Mouse (Mus musculus) cerebellum, postnatal 4 days (tissue): ENCODE measurements around the gene Ccdc69.
"Not testable (repeated sequence)": the region's sequence is repeated elsewhere in the genome, so short reads cannot be mapped to it uniquely, and the experiment has no call there.

ENCODE experiments used
- DNase-seq, 2 experiments: peaks; one replicate each; pipeline ENCODE4 v3.0.0; 2022; ENCODE audit warnings: low spot score in 2 of 2, mixed read lengths in 1 of 2

Ccdc69 gene

GRCm38 (mm10) chr11:55077331-55078231 lies at the start of gene Ccdc69:
Ccdc69 (minus strand) TSS chr11:55078131.
- DNase-seq = peak in 1 of 2 experiments; percentile 22

DNA sequence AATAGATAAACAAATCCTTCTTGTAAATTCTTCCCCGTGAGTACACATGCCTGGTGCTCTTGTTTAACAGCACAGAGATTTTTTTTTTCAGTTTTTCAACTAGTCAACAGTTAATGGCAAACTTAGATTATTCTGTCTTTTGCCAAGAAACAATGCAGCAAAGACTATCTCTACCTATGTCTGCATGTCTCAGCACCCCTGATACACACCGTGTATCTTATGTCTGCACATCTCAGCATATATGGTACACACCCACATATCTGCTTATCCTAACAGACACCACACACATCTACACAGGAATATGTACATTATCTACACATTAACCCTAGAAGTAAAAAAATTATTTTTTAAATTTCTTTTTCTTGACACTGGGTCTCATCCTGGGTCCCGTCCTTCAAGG lies 48.7 kb upstream of the Ccdc69 start:
- DNase-seq = no peak

DNA sequence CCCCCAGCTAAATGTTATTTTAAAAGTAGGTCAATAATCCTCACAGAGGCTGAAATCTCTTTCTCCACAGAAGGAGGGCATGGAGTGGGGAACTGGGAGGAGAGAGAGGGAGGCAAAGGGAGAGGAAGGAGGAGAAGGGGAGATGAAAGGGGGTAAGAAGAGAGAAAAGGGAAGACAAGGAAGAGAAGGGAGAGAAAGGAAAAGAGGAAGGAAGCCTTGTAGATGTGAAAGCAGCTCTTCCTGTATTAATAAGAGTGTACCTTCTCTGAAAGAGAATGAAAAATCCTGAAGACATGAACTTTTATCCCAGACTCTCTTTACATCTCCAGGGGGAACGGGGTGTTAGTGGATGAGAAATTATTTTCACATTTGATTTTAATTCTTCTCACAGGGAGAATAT lies 43.5 kb upstream of the Ccdc69 start:
- no peak for DNase-seq

DNA sequence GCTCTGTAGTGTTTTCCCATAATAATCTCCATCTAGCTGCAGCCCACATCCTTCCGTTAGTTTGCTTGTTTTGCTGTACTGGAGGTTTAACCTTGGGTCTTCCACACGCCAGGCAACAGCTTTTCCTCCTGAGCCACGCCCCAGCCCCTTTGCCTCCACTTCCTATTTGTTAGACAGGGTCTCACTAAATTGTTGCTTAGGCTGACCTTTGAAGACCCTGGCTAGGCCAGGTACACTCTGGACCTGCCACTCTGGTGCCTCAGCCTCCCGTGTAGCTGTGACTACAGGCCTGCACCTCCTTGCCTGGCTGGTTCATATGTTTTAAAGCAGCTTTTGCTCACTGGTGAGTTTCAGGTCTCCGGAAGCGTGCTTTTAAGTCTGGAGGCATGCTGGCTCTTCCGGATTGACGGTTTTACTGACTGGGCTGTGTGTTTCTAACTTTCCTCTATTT lies 42.9 kb upstream of the Ccdc69 start:
- DNase-seq = no peak

- no peak for DNase-seq
These were observed 42.3 kb upstream of the Ccdc69 start for GRCm38 (mm10) chr11:55120279-55120678.

GRCm38 (mm10) chr11:55117031-55117430 lies 39.1 kb upstream of the Ccdc69 start:
- DNase-seq = no peak

DNA sequence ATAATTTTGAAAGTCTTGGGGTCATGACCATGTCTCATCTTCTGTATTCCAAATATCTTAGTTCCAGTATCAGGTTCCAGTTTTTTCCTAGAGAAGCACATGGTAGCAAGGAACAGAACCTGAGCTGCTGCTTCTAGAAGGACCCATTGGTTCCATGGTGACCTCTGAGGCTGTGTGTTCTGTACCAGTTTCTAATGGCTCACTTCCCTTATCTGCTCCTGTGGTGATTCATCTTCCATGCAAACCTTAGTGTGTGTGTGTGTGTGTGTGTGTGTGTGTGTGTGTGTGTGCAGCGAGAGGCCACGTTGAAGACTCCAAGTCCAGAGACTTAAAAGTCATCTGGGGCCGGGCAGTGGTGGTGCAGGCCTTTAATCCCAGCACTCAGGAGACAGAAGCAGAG lies 38.1 kb upstream of the Ccdc69 start:
- no peak for DNase-seq

DNA sequence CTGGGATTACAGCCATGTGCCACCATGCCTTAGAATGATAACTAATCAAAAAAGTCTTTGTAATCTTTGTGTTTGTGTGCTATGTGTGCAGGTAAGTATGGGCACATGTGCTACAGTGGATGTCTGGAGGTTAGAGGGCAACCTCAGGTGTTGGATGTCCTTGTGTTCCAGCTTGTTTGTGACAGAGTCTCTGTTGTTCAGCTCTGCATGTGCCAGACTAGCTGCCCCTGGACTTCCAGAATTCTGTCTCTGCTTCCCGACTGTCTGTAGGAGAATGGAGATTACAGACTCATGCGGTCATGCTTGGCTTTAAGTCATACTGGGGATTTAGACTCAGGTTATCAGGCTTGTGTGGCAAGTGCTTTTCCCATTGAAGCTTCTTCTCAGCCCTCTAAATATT lies 36.4 kb upstream of the Ccdc69 start:
- no peak for DNase-seq

- not testable (repeated sequence) for DNase-seq
These were observed 35.9 kb upstream of the Ccdc69 start for GRCm38 (mm10) chr11:55113861-55114250.

DNA sequence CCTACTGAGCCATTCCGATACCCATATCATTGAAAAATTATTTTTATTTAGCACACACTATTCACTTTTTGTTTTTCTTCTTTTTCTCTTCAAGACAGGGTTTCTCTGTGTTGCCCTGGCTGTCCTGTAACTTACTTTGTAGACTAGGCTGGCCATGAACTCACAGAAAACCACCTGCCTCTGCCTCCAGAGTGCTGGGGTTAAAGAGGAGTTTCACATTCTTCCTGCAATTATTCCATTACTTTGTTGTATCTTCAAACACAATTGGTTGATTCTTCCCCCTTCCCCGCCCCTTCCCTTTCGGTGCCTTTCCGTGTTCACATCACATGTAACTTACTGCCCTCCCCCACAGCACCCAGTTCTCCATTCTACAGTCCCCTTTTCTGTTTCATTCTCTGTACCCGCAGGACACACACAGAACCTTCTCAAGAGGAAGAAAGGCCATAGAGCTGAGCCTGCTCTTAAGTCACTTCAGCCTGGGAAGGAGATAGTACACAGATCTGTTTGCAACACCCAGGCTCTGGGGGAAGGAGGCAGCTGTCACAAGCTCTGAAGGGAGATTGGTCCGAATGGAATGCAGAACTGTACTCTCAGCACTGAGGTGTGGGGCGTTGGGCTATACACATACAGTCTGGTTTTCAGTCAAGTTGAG lies 35.4 kb upstream of the Ccdc69 start:
- no peak for DNase-seq

DNA sequence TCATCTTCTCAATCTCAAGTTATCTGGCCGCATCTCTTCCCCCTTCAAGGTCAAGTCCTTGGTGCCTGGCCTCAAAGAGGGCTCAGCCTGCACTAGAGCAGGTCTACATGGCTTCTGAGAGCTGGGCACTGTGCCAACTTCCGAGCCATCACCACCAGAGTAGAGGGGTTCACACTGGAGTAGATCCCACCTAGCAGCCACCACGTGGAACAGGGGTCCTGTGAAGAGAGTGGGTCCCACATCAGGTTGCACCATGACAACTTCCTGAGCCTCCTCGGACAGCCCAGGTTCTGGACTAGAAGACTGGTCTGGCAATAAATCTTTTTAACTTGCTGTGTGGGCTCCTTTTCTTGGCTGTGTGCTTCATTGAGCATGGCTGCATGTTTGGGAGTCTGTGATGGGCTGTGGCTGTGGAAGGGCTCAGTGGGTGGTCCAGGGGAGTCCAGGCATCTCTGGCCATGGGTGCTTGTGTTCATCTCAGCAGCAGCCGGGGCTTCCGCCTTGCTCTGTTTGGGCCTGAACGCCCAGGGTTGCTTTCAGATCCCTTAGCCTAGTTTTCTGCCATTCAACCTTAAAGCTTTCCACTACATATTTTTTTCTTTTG lies 32.7 kb upstream of the Ccdc69 start:
- no peak for DNase-seq

DNA sequence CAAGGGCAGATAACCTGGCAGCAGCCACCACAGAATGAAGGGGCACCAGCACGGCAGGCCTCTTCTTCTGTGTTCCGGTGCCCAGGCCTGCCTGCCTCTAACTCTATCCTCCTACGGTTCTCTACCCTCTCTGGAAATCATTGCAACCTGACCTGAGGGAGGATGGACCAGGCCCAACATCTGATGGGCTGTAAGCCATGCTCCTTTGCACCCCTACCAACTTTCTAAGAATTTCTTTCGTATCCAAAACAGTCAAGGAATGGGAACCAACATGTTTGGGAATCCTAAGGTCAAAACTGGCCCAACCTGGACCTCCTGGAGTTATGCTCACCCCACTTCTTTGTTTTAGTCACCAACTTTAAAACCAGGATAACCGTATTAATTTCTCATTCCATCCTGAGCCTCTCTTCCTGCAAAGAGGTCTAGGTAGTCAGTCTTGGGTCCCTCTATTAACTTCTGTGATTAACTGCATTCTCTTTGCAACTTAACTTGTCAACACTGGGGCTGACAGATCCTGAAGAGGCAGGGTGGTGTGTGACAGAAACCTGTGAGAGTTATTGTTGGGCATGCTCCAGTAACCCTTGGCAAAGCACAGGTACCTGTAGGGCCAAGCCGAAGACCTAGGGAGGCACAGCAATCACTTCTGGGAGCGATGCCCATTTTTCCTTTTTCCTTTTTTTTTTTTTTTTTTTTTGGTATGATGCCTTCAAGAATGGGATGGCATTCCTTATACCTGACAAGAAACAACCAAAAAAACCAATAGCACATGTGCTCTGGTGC lies 31.8 kb upstream of the Ccdc69 start:
- no peak for DNase-seq

- no peak for DNase-seq
These were observed 28.7 kb upstream of the Ccdc69 start for GRCm38 (mm10) chr11:55106636-55107035.

DNA sequence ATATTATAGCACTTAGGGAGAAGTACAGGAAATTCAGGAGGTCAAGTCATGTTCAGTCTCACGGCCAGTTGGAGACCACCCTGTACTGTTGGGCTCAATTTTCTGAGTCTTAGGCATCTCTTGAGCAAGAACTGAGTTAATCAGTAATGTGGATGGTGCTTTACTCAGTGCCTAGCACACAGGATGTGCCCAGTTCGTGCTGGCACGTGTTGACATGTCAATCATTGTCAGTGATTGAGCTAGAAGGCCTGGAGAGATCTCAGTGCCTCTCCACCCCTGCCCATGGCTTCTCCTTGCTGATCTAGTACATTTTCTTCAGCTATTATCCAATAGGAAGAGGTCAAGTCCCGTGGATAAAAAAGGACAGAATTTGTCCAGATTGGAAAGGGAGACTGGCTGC lies 27.5 kb upstream of the Ccdc69 start:
- DNase-seq = no peak

DNA sequence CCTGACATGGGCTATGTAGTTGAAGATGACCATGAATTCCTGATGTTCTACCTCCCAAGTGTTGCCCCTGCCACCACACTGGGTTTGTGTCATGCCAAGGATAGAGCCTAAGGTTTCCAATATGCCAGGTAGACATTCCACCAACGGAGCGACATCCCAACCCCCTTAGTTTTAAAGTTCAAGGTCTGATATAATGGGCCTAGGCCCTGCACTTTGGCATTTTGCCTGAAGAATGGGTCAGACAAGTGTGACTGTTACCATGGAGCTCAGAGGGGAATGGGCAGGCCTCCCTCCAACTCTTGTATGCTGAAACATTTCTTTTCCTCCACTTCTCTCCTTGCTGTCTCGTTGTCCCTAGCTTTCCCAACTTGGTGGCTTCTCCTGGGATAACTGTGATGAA lies 25.3 kb upstream of the Ccdc69 start:
- no peak for DNase-seq

- no peak for DNase-seq
These were observed 24.1 kb upstream of the Ccdc69 start for GRCm38 (mm10) chr11:55102015-55102414.

- DNase-seq = no peak
These were observed 21.9 kb upstream of the Ccdc69 start for GRCm38 (mm10) chr11:55099868-55100267.

GRCm38 (mm10) chr11:55099019-55099771 lies 21.3 kb upstream of the Ccdc69 start:
- DNase-seq = no peak

DNA sequence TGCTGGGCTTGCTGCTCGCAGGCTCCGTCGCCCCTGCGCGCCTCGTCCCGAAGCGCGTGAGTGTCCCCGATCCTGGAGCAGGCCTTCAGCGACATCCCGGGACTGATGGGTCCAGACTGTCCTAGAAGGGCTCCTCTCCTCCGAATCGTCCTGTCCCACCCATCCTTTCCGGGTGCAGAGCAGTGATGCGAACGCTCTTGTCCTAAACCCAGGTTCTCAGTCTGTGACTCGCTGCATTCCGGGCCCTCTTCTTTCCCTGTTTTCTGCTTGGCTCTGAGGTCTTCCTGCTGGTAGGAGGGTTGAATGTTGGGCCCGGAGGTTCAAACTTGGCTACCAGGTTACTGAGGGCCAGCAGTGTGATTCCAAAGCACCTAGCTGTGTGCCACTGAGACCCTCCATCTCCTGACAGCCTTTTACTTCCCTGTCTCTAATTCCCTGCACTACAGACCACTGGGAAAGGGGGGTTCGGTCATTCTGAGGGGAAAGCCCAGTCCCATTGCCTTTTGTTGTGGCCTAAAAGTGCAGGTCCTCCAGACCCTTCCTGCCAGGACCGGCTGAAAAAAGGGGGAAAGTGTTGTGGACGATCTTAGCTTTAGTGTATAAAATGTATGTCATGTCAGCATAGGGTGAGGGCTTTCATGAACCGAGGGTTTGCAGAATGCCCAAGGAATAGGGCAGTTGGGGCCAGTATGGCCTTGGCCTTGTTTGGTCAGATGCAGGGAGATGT lies 20.4 kb upstream of the Ccdc69 start:
- no peak for DNase-seq

- DNase-seq = peak; percentile 69 to 86
These were observed 19.7 kb upstream of the Ccdc69 start, which contains the start of gene Gm2a for GRCm38 (mm10) chr11:55097463-55098188. Gm2a (plus strand) TSS chr11:55098115.
